Mouse (Mus musculus) duodenum, adult 2 months (tissue): Measurements from ENCODE around the gene Calm2. TPM values are rescaled to one million over a fixed set of nuclear protein-coding genes. Genes with fewer than 3 reads are reported as not detected.

Experiments used
- polyA plus RNA-seq: library from polyadenylated mRNA; depleted of rRNA; stranded (reverse); fragments of >200 nt; gene quantifications from 2 replicates; pipeline ENCODE4 v1.2.3, GENCODE M21; 2012; ENCODE audit warnings: low replicate concordance; rRNA removed

The Calm2 gene
- 4.8 and 5.8 TPM in 2 replicates for polyA plus RNA-seq

DNA sequence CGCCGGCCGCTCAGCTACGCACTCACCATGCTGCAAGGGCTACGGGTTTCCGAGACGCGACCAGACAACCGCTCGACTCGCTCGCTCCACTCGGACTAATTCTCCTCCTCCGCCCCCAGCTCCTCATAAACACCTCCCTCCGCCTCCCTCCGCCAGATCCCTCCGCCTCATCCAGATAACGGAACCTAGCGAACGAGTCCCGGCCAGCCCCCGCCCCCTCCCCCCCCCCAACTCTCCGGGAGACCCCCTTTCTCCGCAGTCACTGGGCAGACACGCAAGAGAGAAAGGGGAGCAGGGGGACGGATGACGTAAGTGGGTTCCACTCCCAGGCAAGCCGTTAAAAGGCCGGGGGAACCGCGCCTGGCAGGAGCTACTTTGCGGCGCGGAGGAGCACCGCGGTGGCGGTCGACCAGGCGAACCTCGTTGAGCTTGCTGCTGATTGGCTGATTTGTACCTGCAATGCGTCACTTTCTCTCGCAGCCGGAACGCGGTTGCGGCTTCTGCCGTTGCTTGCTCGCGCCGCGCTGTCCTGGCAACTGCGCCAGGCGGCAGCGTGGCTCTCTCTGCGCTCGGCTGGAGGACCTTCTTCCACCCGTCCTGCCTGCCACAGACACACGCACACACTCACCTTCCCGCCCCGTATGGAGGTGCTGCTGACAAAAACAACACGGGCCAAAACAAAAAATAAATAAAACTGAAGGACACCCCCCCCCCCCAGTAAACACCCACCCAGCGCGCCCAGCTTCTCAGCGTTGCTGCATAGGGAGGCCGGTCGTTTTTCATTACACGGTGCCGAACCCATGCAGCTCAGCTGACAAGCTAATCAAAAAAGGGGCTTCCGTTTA is at the start of gene Calm2:
Calm2 (minus strand) TSS at position 169 of the 845 bp plus-strand sequence.

DNA sequence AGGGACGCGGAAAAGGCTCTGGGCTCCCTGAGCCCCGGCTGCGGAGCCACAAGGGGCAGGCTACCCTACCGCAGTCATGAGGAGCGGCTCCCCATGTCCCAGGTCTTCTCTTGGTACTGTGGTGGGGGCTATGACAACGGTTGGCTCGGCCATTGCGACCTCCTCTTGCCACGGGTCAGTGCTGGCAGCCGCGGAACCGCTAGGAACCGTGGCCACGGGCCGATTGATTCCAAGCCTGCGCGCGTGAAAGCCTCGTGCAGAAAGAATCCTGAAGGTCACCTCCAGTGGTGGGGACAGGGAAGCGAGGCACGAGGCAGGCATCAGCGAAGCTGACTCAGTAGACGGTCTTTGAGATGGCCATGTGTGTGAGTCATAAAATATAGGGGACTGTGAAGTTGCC is 19.2 kb downstream of the Calm2 start, which contains the start of gene Stpg4:
Stpg4 (minus strand) TSS at position 231 of the 400 bp plus-strand sequence.

Other genes starting within 250 kb of the Calm2 start
- gene Mcfd2, start 181.0 kb downstream of the Calm2 start, polyA plus RNA-seq = 93.0 and 151 TPM in 2 replicates
- gene Ttc7, start 164.0 kb downstream of the Calm2 start, polyA plus RNA-seq = 82.4 and 335 TPM in 2 replicates
- not detected in 2 replicates for gene Stpg4, start 19.2 kb downstream of the Calm2 start, polyA plus RNA-seq
- 593 and 937 TPM in 2 replicates for gene Epcam, start 189.0 kb upstream of the Calm2 start, polyA plus RNA-seq
- gene Msh2, start 225.4 kb upstream of the Calm2 start, polyA plus RNA-seq = 0.97 and 2.5 TPM in 2 replicates